In the genomic region with DNA sequence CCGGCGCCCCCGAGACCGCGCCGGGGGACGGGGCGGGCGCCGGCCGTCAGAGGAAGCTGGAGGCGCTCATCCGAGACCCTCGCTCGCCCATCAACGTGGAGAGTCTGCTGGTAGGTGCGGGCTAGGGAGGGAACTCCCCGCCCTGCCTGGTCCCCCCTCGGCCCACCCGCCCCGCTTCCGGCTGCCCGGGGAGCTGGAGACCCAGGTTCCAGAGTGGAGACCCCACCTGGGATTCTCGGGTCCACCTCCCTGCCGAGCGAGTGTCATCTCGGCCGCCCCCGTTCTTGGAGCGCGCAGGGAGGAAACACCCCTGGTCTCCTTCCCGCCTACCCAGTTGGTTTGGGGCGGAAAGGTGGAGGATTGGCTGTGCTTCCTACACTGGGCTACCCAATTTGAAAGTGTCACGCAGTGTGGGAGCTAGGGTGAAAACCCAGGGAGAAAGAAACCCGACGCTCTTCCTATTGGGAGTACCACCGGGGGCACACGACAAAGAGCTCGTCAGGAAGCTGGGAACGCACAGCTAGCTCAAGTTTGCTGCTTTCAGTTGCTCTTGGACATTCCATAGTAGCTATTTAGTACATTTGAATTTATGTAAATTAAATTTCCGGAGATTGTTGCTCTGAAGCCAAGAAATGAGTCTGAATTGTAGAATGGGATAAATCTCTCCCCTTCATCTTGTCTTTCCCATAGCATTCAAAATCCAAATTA, we compare ENCODE assay signal across 8 mouse cellular contexts. TPM values are rescaled to one million over a fixed set of nuclear protein-coding genes. Genes with fewer than 3 reads are reported as not detected.
DNase-seq lines count a peak whose midpoint lies in the region; ATAC-seq and TF ChIP-seq lines count a peak whose summit lies in the region.

No protein-coding gene starts in this region.

- no peaks in the 10 kb centered on the region for H3K36me3 ChIP-seq in megakaryocyte, embryonic 14.5 days (replicated peaks; ENCODE audit: low read length)
- H3K36me3 ChIP-seq in embryonic facial prominence, embryonic 15.5 days = no peaks in the 10 kb centered on the region
- H3K36me3 ChIP-seq in heart, embryonic 14.5 days (ENCODE audit: control insufficient read depth, insufficient read depth, low read length) = no peaks in the 10 kb centered on the region
- H3K36me3 ChIP-seq in limb, embryonic 14.5 days (ENCODE audit: control insufficient read depth, insufficient read depth, low read length) = no peaks in the 10 kb centered on the region
- no peaks in the 10 kb centered on the region for H3K36me3 ChIP-seq in midbrain, postnatal 0 days (ENCODE audit: insufficient read depth, low read length)

- peaks cover 42% of the 10 kb centered on the region for H3K4me1 ChIP-seq in megakaryocyte, embryonic 14.5 days
- H3K4me1 ChIP-seq in bone marrow, adult 2 months (ENCODE audit: control insufficient read depth, insufficient read depth, low read length) = peaks cover 2% of the 10 kb centered on the region
- peaks cover 22% of the 10 kb centered on the region for H3K4me1 ChIP-seq in embryonic facial prominence, embryonic 15.5 days
- peaks cover 4 to 40% of the 10 kb centered on the region in 2 experiments for H3K4me1 ChIP-seq in heart, embryonic 14.5 days (ENCODE audit: control insufficient read depth in 2 of 2, insufficient read depth in 2 of 2, low read length in 2 of 2)
- peaks cover 22% of the 10 kb centered on the region for H3K4me1 ChIP-seq in limb, embryonic 14.5 days (ENCODE audit: control insufficient read depth, insufficient read depth, low read length)
- peaks cover 12% of the 10 kb centered on the region; the same call in 1 of the 2 replicates for H3K4me1 ChIP-seq in midbrain, postnatal 0 days (ENCODE audit: insufficient read depth, low read length)

- TF ChIP-seq POLR2A in bone marrow, adult 2 months (IDR thresholded peaks at IDR 0.05; ENCODE audit: borderline replicate concordance, control insufficient read depth, low read depth, low read length) = no peak
- TF ChIP-seq POLR2A in limb, embryonic 14.5 days (IDR thresholded peaks at IDR 0.05; ENCODE audit: borderline replicate concordance, extremely low read depth, insufficient read depth, insufficient read length) = 0 out of 2 replicates have a peak, but pooled peaks have one; percentile 12

- H3K4me3 ChIP-seq in megakaryocyte, embryonic 14.5 days (replicated peaks) = peak overlapping the region; percentile 96
- peak overlapping the region; percentile 90 for H3K4me3 ChIP-seq in bone marrow, adult 2 months (replicated peaks; ENCODE audit: control insufficient read depth, low read depth, low read length)
- peak overlapping the region; percentile 91 for H3K4me3 ChIP-seq in embryonic facial prominence, embryonic 15.5 days (replicated peaks)
- peak overlapping the region; percentile 73 to 93 for H3K4me3 ChIP-seq in heart, embryonic 14.5 days (ENCODE audit: control insufficient read depth in 1 of 2, insufficient read depth in 1 of 2, low read depth in 1 of 2, low read length in 2 of 2)
- H3K4me3 ChIP-seq in limb, embryonic 14.5 days (replicated peaks; ENCODE audit: low read length) = peak overlapping the region; percentile 88
- peak overlapping the region; percentile 94 for H3K4me3 ChIP-seq in midbrain, postnatal 0 days (ENCODE audit: low read depth, low read length)

- no peak for TF ChIP-seq CTCF in bone marrow, adult 2 months (IDR thresholded peaks at IDR 0.05; ENCODE audit: control insufficient read depth, insufficient read depth, low read length)
- TF ChIP-seq CTCF in midbrain, postnatal 0 days (IDR thresholded peaks at IDR 0.05) = no peak

- no peaks in the 10 kb centered on the region for H3K9me3 ChIP-seq in megakaryocyte, embryonic 14.5 days
- H3K9me3 ChIP-seq in embryonic facial prominence, embryonic 15.5 days (replicated peaks) = no peaks in the 10 kb centered on the region
- no peaks in the 10 kb centered on the region for H3K9me3 ChIP-seq in heart, embryonic 14.5 days (ENCODE audit: control insufficient read depth, low read length)
- no peaks in the 10 kb centered on the region for H3K9me3 ChIP-seq in limb, embryonic 14.5 days (ENCODE audit: control insufficient read depth, low read length)
- H3K9me3 ChIP-seq in midbrain, postnatal 0 days (ENCODE audit: low read length) = no peaks in the 10 kb centered on the region

- H3K9ac ChIP-seq in embryonic facial prominence, embryonic 15.5 days = peak overlapping the region; percentile 85
- peak overlapping the region; percentile 98 for H3K9ac ChIP-seq in heart, embryonic 14.5 days (ENCODE audit: low read length)
- peak overlapping the region; percentile 89 for H3K9ac ChIP-seq in limb, embryonic 14.5 days (ENCODE audit: low read depth, low read length, severe bottlenecking)
- peak overlapping the region; percentile 91 for H3K9ac ChIP-seq in midbrain, postnatal 0 days (replicated peaks; ENCODE audit: low read length, poor library complexity, severe bottlenecking)

- no peak for ATAC-seq in megakaryocyte, adult 5-6 weeks (ENCODE audit: poor library complexity, severe bottlenecking)
- ATAC-seq in embryonic facial prominence, embryonic 15.5 days (ENCODE audit: insufficient number of reproducible peaks, low FRiP score, low TSS enrichment, low read depth) = peak; percentile 15
- peak; percentile 6; the same call in 1 of the 2 replicates for ATAC-seq in heart, embryonic 14.5 days (ENCODE audit: insufficient number of reproducible peaks, insufficient read depth, low FRiP score, low read depth)
- peak; percentile 56; the same call in 1 of the 2 replicates for ATAC-seq in limb, embryonic 14.5 days (ENCODE audit: low FRiP score, low read depth)
- peak; percentile 61 for ATAC-seq in midbrain, postnatal 0 days (ENCODE audit: low FRiP score)

- peak overlapping the region; percentile 100 for H3K27ac ChIP-seq in bone marrow, adult 2 months (ENCODE audit: control insufficient read depth, insufficient read depth, low read depth, low read length, poor library complexity)
- H3K27ac ChIP-seq in embryonic facial prominence, embryonic 15.5 days (replicated peaks) = peak overlapping the region; percentile 97
- peak overlapping the region; percentile 63 to 99 for H3K27ac ChIP-seq in heart, embryonic 14.5 days (replicated peaks in 1 of 2; ENCODE audit: control insufficient read depth in 1 of 2, insufficient read depth in 1 of 2, low read depth in 2 of 2, low read length in 2 of 2)
- peak overlapping the region; percentile 95 for H3K27ac ChIP-seq in limb, embryonic 14.5 days (replicated peaks; ENCODE audit: low read depth, low read length)
- peak overlapping the region; percentile 90 for H3K27ac ChIP-seq in midbrain, postnatal 0 days (ENCODE audit: low read depth, low read length)

- H3K27me3 ChIP-seq in megakaryocyte, embryonic 14.5 days (replicated peaks) = no peaks in the 10 kb centered on the region
- no peaks in the 10 kb centered on the region for H3K27me3 ChIP-seq in embryonic facial prominence, embryonic 15.5 days
- no peaks in the 10 kb centered on the region for H3K27me3 ChIP-seq in heart, embryonic 14.5 days (ENCODE audit: control insufficient read depth, insufficient read depth, low read length)
- no peaks in the 10 kb centered on the region for H3K27me3 ChIP-seq in limb, embryonic 14.5 days (ENCODE audit: control insufficient read depth, insufficient read depth, low read length)
- no peaks in the 10 kb centered on the region for H3K27me3 ChIP-seq in midbrain, postnatal 0 days (ENCODE audit: insufficient read depth, low read length)

- WGBS in bone marrow, adult 2 months = under 1% methylated on average over 41 of the region's 41 CpGs
- WGBS in embryonic facial prominence, embryonic 15.5 days = under 1% methylated on average over 38 of the region's 41 CpGs
- 1% methylated on average over 31 of the region's 41 CpGs for WGBS in heart, embryonic 14.5 days
- WGBS in limb, embryonic 14.5 days = 2% methylated on average over 20 of the region's 41 CpGs
- WGBS in midbrain, postnatal 0 days = 1% methylated on average over 23 of the region's 41 CpGs

- no peak for DNase-seq in limb, embryonic 14.5 days (ENCODE audit: low spot score)
- peak; percentile 27 for DNase-seq in midbrain, postnatal 0 days (ENCODE audit: low spot score)
- peak; percentile 62 for DNase-seq in thymus, postnatal 0 days (ENCODE audit: low spot score)

- H3K4me2 ChIP-seq in embryonic facial prominence, embryonic 15.5 days (replicated peaks) = peak overlapping the region; percentile 68
- peak overlapping the region; percentile 85 for H3K4me2 ChIP-seq in heart, embryonic 14.5 days (ENCODE audit: low read length)
- peak overlapping the region; percentile 52 for H3K4me2 ChIP-seq in limb, embryonic 14.5 days (replicated peaks; ENCODE audit: low read depth, low read length, severe bottlenecking)
- H3K4me2 ChIP-seq in midbrain, postnatal 0 days (ENCODE audit: low read depth, low read length, poor library complexity, severe bottlenecking) = peak overlapping the region; percentile 84

RNA-seq across cellular contexts. Expression of a gene that starts 0.7 kb away (rescaled TPM):
- polyA plus RNA-seq in megakaryocyte, embryonic 14.5 days (2012; ENCODE audit: insufficient read depth, low replicate concordance) = 0.97 and 1.0 TPM in 2 replicates
- 53.0 and 63.4 TPM in 2 replicates for total RNA-seq in megakaryocyte, adult 5-6 weeks (2015)
- 65.0 and 75.9 TPM in 2 replicates for total RNA-seq in megakaryocyte, adult 5-6 weeks (2017)
- polyA plus RNA-seq in bone marrow, adult 2 months (2011; ENCODE audit: insufficient read depth, insufficient read length, low replicate concordance, missing spikeins) = 16.7 and 24.1 TPM in 2 replicates
- polyA plus RNA-seq in embryonic facial prominence, embryonic 15.5 days (2015; fragmentation: Nextera tagmentation; extraction: Ambion mirVana) = 17.7 and 17.9 TPM in 2 replicates
- 24.8 and 26.7 TPM in 2 replicates for polyA plus RNA-seq in heart, embryonic 14.5 days (2014; fragmentation: Nextera tagmentation; extraction: Ambion mirVana)
- polyA plus RNA-seq in limb, embryonic 14.5 days (2012; rRNA removed) = 14.8 and 18.3 TPM in 2 replicates
- polyA plus RNA-seq in limb, embryonic 14.5 days (2014; fragmentation: Nextera tagmentation; extraction: Ambion mirVana) = 18.2 and 19.1 TPM in 2 replicates
- total RNA-seq in midbrain, postnatal 0 days (2014; rRNA removed) = 27.3 and 40.5 TPM in 2 replicates
- 9.0 and 12.7 TPM in 2 replicates for polyA plus RNA-seq in midbrain, postnatal 0 days (2015; fragmentation: Nextera tagmentation; extraction: Ambion mirVana)
- polyA plus RNA-seq in thymus, postnatal 0 days (2015; fragmentation: Nextera tagmentation; extraction: Ambion mirVana) = 10.3 and 11.9 TPM in 2 replicates
